Mouse (Mus musculus) ovary, postnatal 10 days (tissue): ENCODE results near the gene Ifngr2.
A peak's percentile ranks its signal among the peaks of the same experiment; 100 is the strongest.

ENCODE experiments used
- DNase-seq: peaks from one replicate; pipeline ENCODE4 v3.0.0; 2022; ENCODE audit warnings: low spot score

The Ifngr2 gene

GRCm38 (mm10) chr16:91565292-91565951 is 18.6 kb downstream of the Ifngr2 start:
- no peak for DNase-seq

- DNase-seq = no peak
Measured at GRCm38 (mm10) chr16:91566002-91566401, 19.1 kb downstream of the Ifngr2 start.

- DNase-seq = no peak
Measured at GRCm38 (mm10) chr16:91568960-91569359, 22.1 kb downstream of the Ifngr2 start.

- DNase-seq = no peak
Measured at GRCm38 (mm10) chr16:91571105-91571504, 24.2 kb downstream of the Ifngr2 start.

GRCm38 (mm10) chr16:91575151-91575550 is 28.3 kb downstream of the Ifngr2 start:
- no peak for DNase-seq

- DNase-seq = no peak
Measured at GRCm38 (mm10) chr16:91578980-91579720, 32.3 kb downstream of the Ifngr2 start.

- no peak for DNase-seq
Measured at GRCm38 (mm10) chr16:91582307-91582706, 35.4 kb downstream of the Ifngr2 start.

- DNase-seq = no peak
Measured at GRCm38 (mm10) chr16:91585617-91586016, 38.7 kb downstream of the Ifngr2 start.

- DNase-seq = no peak
Measured at GRCm38 (mm10) chr16:91586244-91586643, 39.4 kb downstream of the Ifngr2 start.

GRCm38 (mm10) chr16:91587730-91588453 is 41.0 kb downstream of the Ifngr2 start:
- no peak for DNase-seq

- no peak for DNase-seq
Measured at GRCm38 (mm10) chr16:91588703-91589102, 41.8 kb downstream of the Ifngr2 start.

- no peak for DNase-seq
Measured at GRCm38 (mm10) chr16:91592162-91592561, 45.3 kb downstream of the Ifngr2 start.

- no peak for DNase-seq
Measured at GRCm38 (mm10) chr16:91593262-91593661, 46.4 kb downstream of the Ifngr2 start.

- no peak for DNase-seq
Measured at GRCm38 (mm10) chr16:91595076-91595475, 48.2 kb downstream of the Ifngr2 start.

GRCm38 (mm10) chr16:91596397-91596778 is 49.5 kb downstream of the Ifngr2 start:
- no peak for DNase-seq

GRCm38 (mm10) chr16:91596779-91597671 is 50.2 kb downstream of the Ifngr2 start:
- no peak for DNase-seq

GRCm38 (mm10) chr16:91597672-91598010 is 50.8 kb downstream of the Ifngr2 start, which contains the start of gene Tmem50b:
Gene Tmem50b (minus strand): TSS chr16:91597800.
- peak; percentile 93 for DNase-seq

GRCm38 (mm10) chr16:91599242-91599641 is 52.4 kb downstream of the Ifngr2 start:
- DNase-seq = no peak

- DNase-seq = no peak
Measured at GRCm38 (mm10) chr16:91601081-91601480, 54.2 kb downstream of the Ifngr2 start.

- no peak for DNase-seq
Measured at GRCm38 (mm10) chr16:91601693-91602092, 54.8 kb downstream of the Ifngr2 start.

GRCm38 (mm10) chr16:91605156-91605555 is 58.3 kb downstream of the Ifngr2 start:
- DNase-seq = no peak

- DNase-seq = no peak
Measured at GRCm38 (mm10) chr16:91606958-91607357, 60.1 kb downstream of the Ifngr2 start.
